Mouse (Mus musculus) kidney, adult 2 months (tissue): ENCODE measurements around the gene Dab2ip. TPM values are rescaled to one million over a fixed set of nuclear protein-coding genes. Genes with fewer than 3 reads are reported as not detected.

ENCODE experiments used
- DNase-seq: peaks from one replicate; pipeline ENCODE4 v3.0.0; 2021
- H3K27ac ChIP-seq: fragments of 200-500 bp; 2 replicates; pipeline ENCODE4 v1.5.1; 2012; ENCODE audit warnings: low read depth, low read length, control low read depth, inconsistent platforms; ENCODE audit not compliant: insufficient read depth
- H3K27me3 ChIP-seq: fragments of 200-500 bp; replicated peaks from 2 replicates; pipeline ENCODE4 v1.6.1; 2012; ENCODE audit warnings: mild to moderate bottlenecking, moderate library complexity, low read length, inconsistent platforms; ENCODE audit not compliant: control insufficient read depth, insufficient read depth
- H3K36me3 ChIP-seq: fragments of 200-500 bp; 2 replicates; pipeline ENCODE4 v1.6.1; 2012; ENCODE audit warnings: mild to moderate bottlenecking, moderate library complexity, low read length, inconsistent platforms; ENCODE audit not compliant: control insufficient read depth, insufficient read depth
- H3K4me1 ChIP-seq: fragments of 200-500 bp; 2 replicates; pipeline ENCODE4 v1.6.1; 2011; ENCODE audit warnings: low read length; ENCODE audit not compliant: control insufficient read depth, insufficient read depth
- H3K4me3 ChIP-seq: fragments of 200-500 bp; 2 replicates; pipeline ENCODE4 v1.5.1; 2011; ENCODE audit warnings: mild to moderate bottlenecking, low read depth, low read length, control low read depth; ENCODE audit not compliant: insufficient read depth
- CTCF ChIP-seq: fragments of 200-500 bp; conservative IDR thresholded peaks from 2 replicates; pipeline ENCODE4 v1.5.1; 2011; ENCODE audit warnings: low read depth, mild to moderate bottlenecking, control low read depth, low read length, moderate library complexity, mixed read lengths; ENCODE audit not compliant: insufficient read depth, insufficient read length
- POLR2A ChIP-seq: fragments of 200-500 bp; IDR thresholded peaks from one replicate; pipeline ENCODE4 v1.6.1; 2011; ENCODE audit warnings: low read depth, low read length, control low read depth
- WGBS: fragments of 180-500 bp; shearing (Covaris S2); methylation state at CpG from one replicate; pipeline ENCODE4 v1.1.7; 2018; 5-methylcytosine and 5-hydroxymethylcytosine counted together
- polyA plus RNA-seq: library from polyadenylated mRNA; depleted of rRNA; stranded (reverse); fragments of >200 nt; gene quantifications from 2 replicates; pipeline ENCODE4 v1.2.3, GENCODE M21; 2012

Gene Dab2ip
- polyA plus RNA-seq, 1 experiment, result 32.9 TPM

- Histone ChIP-seq H3K4me1 (peaks cover 16% of the 10 kb centered on the region; the same call in 1 of the 2 replicates), H3K27ac (no peak overlapping the region), H3K4me3 (no peak overlapping the region), H3K36me3 (no peaks in the 10 kb centered on the region), H3K27me3 (no peaks in the 10 kb centered on the region)
- WGBS, result 75% methylated on average over 7 of the region's 7 CpGs
- TF ChIP-seq POLR2A (no peak), CTCF (no peak)
- DNase-seq, result no peak
Observed at GRCm38 (mm10) chr2:35702001-35702400, 143.9 kb downstream of the Dab2ip start.

GRCm38 (mm10) chr2:35702608-35703007, 144.5 kb downstream of the Dab2ip start:
- Histone ChIP-seq H3K4me1 (0 out of 2 replicates have a peak, but pooled peaks cover 11% of the 10 kb centered on the region), H3K27ac (no peak overlapping the region), H3K4me3 (no peak overlapping the region), H3K27me3 (no peaks in the 10 kb centered on the region), H3K36me3 (no peaks in the 10 kb centered on the region)
- WGBS, result 88% methylated on average over 6 of the region's 6 CpGs
- no peak for DNase-seq
- no peak for TF ChIP-seq CTCF
- no peak for TF ChIP-seq POLR2A

GRCm38 (mm10) chr2:35703241-35703640, 145.2 kb downstream of the Dab2ip start:
- no peak for DNase-seq
- Histone ChIP-seq H3K27me3 (no peaks in the 10 kb centered on the region), H3K27ac (no peak overlapping the region), H3K4me1 (0 out of 2 replicates have a peak, but pooled peaks cover 7% of the 10 kb centered on the region), H3K4me3 (no peak overlapping the region), H3K36me3 (no peaks in the 10 kb centered on the region)
- WGBS, result 68% methylated on average over 3 of the region's 3 CpGs
- no peak for TF ChIP-seq CTCF

- Histone ChIP-seq H3K4me1 (no peaks in the 10 kb centered on the region), H3K4me3 (no peak overlapping the region), H3K27me3 (no peaks in the 10 kb centered on the region), H3K27ac (no peak overlapping the region), H3K36me3 (no peaks in the 10 kb centered on the region)
- 96% methylated on average over 5 of the region's 5 CpGs for WGBS
- DNase-seq, result no peak
- no peak for TF ChIP-seq POLR2A
- TF ChIP-seq CTCF, result no peak
Observed at GRCm38 (mm10) chr2:35712611-35713010, 154.5 kb downstream of the Dab2ip start.

GRCm38 (mm10) chr2:35713460-35713859, 155.4 kb downstream of the Dab2ip start:
- TF ChIP-seq POLR2A (no peak), CTCF (no peak)
- Histone ChIP-seq H3K36me3 (no peaks in the 10 kb centered on the region), H3K27me3 (no peaks in the 10 kb centered on the region), H3K4me3 (no peak overlapping the region), H3K27ac (no peak overlapping the region), H3K4me1 (no peaks in the 10 kb centered on the region)
- 72% methylated on average over 7 of the region's 7 CpGs for WGBS
- DNase-seq, result no peak

- Histone ChIP-seq H3K27me3 (no peaks in the 10 kb centered on the region), H3K4me1 (no peaks in the 10 kb centered on the region), H3K4me3 (no peak overlapping the region), H3K36me3 (no peaks in the 10 kb centered on the region), H3K27ac (no peak overlapping the region)
- TF ChIP-seq POLR2A, result no peak
- TF ChIP-seq CTCF, result no peak
- 34% methylated on average over 8 of the region's 8 CpGs for WGBS
- DNase-seq, result no peak
Observed at GRCm38 (mm10) chr2:35714742-35715167, 156.7 kb downstream of the Dab2ip start.

- WGBS, result 85% methylated on average over 3 of the region's 3 CpGs
- Histone ChIP-seq H3K4me1 (no peaks in the 10 kb centered on the region), H3K27me3 (no peaks in the 10 kb centered on the region), H3K27ac (no peak overlapping the region), H3K4me3 (no peak overlapping the region), H3K36me3 (no peaks in the 10 kb centered on the region)
- TF ChIP-seq POLR2A (no peak), CTCF (no peak)
- DNase-seq, result no peak
Observed at GRCm38 (mm10) chr2:35715485-35715884, 157.4 kb downstream of the Dab2ip start.

- H3K4me3 ChIP-seq, result no peak overlapping the region
- TF ChIP-seq CTCF, result no peak
- no peak overlapping the region for H3K27ac ChIP-seq
- 52% methylated on average over 1 of the region's 1 CpGs for WGBS
- H3K36me3 ChIP-seq, result no peaks in the 10 kb centered on the region
- H3K4me1 ChIP-seq, result no peaks in the 10 kb centered on the region
- H3K27me3 ChIP-seq, result no peaks in the 10 kb centered on the region
- DNase-seq, result no peak
Observed at GRCm38 (mm10) chr2:35716175-35716574, 158.1 kb downstream of the Dab2ip start.
